13 mouse cellular contexts compared by ENCODE assay signal in the genomic region with DNA sequence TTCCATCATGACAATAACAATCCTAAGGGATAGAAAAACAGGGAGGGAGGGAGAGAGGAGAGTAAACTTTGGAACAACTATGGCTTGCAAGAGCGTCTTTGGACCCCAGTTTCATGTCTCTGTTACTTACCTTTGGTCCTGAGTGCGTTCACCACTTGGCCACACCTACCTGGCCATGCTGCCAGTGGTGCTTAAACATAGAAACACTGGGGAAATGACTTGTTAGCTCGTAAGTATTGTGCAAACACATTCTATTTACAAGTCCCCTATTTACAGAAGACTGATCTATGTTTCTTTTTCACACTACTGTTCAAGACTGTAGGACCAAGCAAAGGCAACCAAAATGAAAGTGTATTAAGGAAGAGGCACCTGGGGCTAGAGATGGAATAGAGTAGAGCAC. TPM values are rescaled to one million over a fixed set of nuclear protein-coding genes. Genes with fewer than 3 reads are reported as not detected.
"Had no signal": no experiment of that assay in that cellular context is flagged by ENCODE, and none has a peak within 500 bp of the region (broad histone marks: within the 10 kb centered on the region; RNA-seq: fewer than 3 reads in every experiment).

No protein-coding gene starts in this region.

- H3K4me1 ChIP-seq: intestine, embryonic 15.5 days; limb, embryonic 10.5 days; midbrain, embryonic 15.5 days; neural tube, embryonic 12.5 days had no signal

- H3K27ac ChIP-seq: intestine, embryonic 15.5 days; layer of hippocampus, adult 2 months; limb, embryonic 10.5 days; lung, embryonic 15.5 days; midbrain, embryonic 15.5 days; neural tube, embryonic 12.5 days had no signal

- H3K4me3 ChIP-seq: intestine, embryonic 15.5 days; layer of hippocampus, adult 2 months; limb, embryonic 10.5 days; lung, embryonic 15.5 days; midbrain, embryonic 15.5 days; neural tube, embryonic 12.5 days had no signal

- H3K9me3 ChIP-seq: intestine, embryonic 15.5 days; limb, embryonic 10.5 days; lung, embryonic 15.5 days; midbrain, embryonic 15.5 days; neural tube, embryonic 12.5 days had no signal

- DNase-seq: kidney, adult 18-20 months; kidney, postnatal 10 days; kidney, postnatal 4 days; thymus, postnatal 36 days had no signal

- H3K27me3 ChIP-seq: intestine, embryonic 15.5 days; lung, embryonic 15.5 days; midbrain, embryonic 15.5 days; neural tube, embryonic 12.5 days had no signal

- H3K36me3 ChIP-seq: intestine, embryonic 15.5 days; limb, embryonic 10.5 days; lung, embryonic 15.5 days; midbrain, embryonic 15.5 days; neural tube, embryonic 12.5 days had no signal

- ATAC-seq: intestine, embryonic 15.5 days; midbrain, embryonic 15.5 days had no signal

- H3K4me2 ChIP-seq: intestine, embryonic 15.5 days; lung, embryonic 15.5 days; midbrain, embryonic 11.5 days; midbrain, embryonic 15.5 days; neural tube, embryonic 12.5 days had no signal

- H3K9ac ChIP-seq: intestine, embryonic 15.5 days; lung, embryonic 15.5 days; midbrain, embryonic 15.5 days; neural tube, embryonic 12.5 days had no signal

RNA-seq across cellular contexts. Expression of a gene that starts 39.5 kb away (rescaled TPM):
- total RNA-seq: monocyte, adult 5-6 weeks; neutrophil, adult 5-6 weeks had no signal
